Mouse (Mus musculus): ENCODE measurements around the gene Bloc1s4. TPM values are rescaled to one million over a fixed set of nuclear protein-coding genes. Genes with fewer than 3 reads are reported as not detected.

Bloc1s4 gene
- polyA plus RNA-seq, 1 experiment from 2014 or later: 26.1 TPM

Other genes with a start within 250 kb of the Bloc1s4 start
- 74.2 and 76.6 TPM in 2 replicates for gene Tbc1d14, start 155.4 kb downstream of the Bloc1s4 start, polyA plus RNA-seq (2014; fragmentation: Nextera tagmentation; extraction: Ambion mirVana)
- gene D5Ertd579e, start 52.6 kb downstream of the Bloc1s4 start, polyA plus RNA-seq (2014; fragmentation: Nextera tagmentation; extraction: Ambion mirVana): 45.3 and 47.0 TPM in 2 replicates
- gene Mrfap1, start 48.1 kb upstream of the Bloc1s4 start, polyA plus RNA-seq (2014; fragmentation: Nextera tagmentation; extraction: Ambion mirVana): 360 and 387 TPM in 2 replicates
- gene Man2b2, start 82.0 kb upstream of the Bloc1s4 start, polyA plus RNA-seq (2014; fragmentation: Nextera tagmentation; extraction: Ambion mirVana): 13.0 and 13.9 TPM in 2 replicates
- 63.6 and 78.4 TPM in 2 replicates for gene Ppp2r2c, start 119.9 kb upstream of the Bloc1s4 start, polyA plus RNA-seq (2014; fragmentation: Nextera tagmentation; extraction: Ambion mirVana)
- gene Wfs1, start 240.6 kb upstream of the Bloc1s4 start, polyA plus RNA-seq (2014; fragmentation: Nextera tagmentation; extraction: Ambion mirVana): 6.8 and 8.4 TPM in 2 replicates